Mouse (Mus musculus) Patski (cell line): ENCODE results near the gene Slc39a12. TPM values are rescaled to one million over a fixed set of nuclear protein-coding genes. Genes with fewer than 3 reads are reported as not detected.

ENCODE experiments used
- ATAC-seq: fragments of 100-300 bp; one replicate; pipeline ENCODE4 v1.8.0; 2021
- CTCF ChIA-PET: fragments of 350-600 bp; sonication (Branson Sonifier 250); formaldehyde crosslinking; loops from one replicate; lab custom pipeline; 2022; ENCODE audit warnings: inconsistent platforms; lab: Charles Lee
- POLR2A ChIA-PET: fragments of 350-600 bp; sonication (Branson Sonifier 250); formaldehyde crosslinking; loops from one replicate; lab custom pipeline; 2022; ENCODE audit warnings: antibody characterized with exemption, inconsistent platforms; lab: Charles Lee
- DNase-seq: peaks from one replicate; pipeline ENCODE4 v3.0.0-alpha.2; 2011; ENCODE audit warnings: low read depth, low spot score
- H3K27me3 ChIP-seq: fragments of 371-371 bp; one replicate; pipeline ENCODE4 v1.5.1; 2021
- CTCF ChIP-seq: fragments of 100-300 bp; IDR thresholded peaks from one replicate; pipeline ENCODE4 v1.5.1; 2021
- in situ Hi-C: fragments of 300-500 bp; cut with MboI; formaldehyde crosslinking; loops from 3 replicates; pipeline ENCODE4 v1.11.1; 2018; ENCODE audit warnings: low pct_unique_long_range_greater_than_20kb, mixed read lengths
- polyA plus RNA-seq: library from polyadenylated mRNA; unstranded; gene quantifications from one replicate; pipeline ENCODE4 v1.2.3, GENCODE M21; 2021

Gene Slc39a12
- polyA plus RNA-seq, 1 experiment from 2014 or later: 0.05 TPM

DNA sequence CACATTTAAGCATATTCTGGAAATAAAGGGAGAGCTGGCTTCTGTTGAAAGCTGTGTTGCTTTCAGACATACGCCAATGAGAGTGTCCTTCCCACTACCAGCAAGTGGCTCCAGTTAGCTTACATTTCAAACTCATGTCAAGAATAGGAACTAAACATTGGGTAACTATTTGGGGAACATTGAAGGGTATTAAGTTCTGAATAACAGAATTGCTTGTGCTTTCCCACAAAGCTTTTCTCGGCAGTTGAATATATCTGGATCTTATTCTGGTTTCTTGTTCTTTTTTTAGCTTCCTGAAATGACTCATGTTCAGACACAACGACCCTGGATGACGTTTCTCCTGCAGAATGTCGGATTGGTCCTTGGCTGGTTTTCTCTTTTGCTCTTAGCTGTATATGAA, 106.0 kb downstream of the Slc39a12 start:
- POLR2A ChIA-PET: no interaction called here
- in situ Hi-C loops: no loop called here
- no peak for ATAC-seq
- no peak for DNase-seq
- TF ChIP-seq CTCF: no peak
- CTCF ChIA-PET: no interaction called here
- no peaks in the 10 kb centered on the region for H3K27me3 ChIP-seq

DNA sequence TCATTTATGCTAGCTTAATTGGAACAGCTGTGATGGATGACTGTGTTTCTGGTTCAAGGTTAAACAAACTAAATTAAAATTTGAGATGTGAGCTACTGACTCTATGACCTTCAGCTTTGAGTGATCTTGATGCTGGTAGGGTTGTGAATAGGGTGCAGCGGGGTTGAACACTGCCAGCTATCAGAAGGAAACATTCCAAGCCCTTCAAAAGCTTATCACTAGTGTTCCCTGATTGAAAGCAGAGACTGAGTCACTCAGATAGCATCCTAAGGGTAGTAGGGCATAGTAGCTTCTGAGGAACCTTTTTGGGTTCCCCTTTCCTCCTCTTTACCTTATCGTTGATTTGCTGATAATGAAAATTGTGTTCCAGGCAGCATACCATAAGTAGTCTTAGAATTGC, 108.0 kb downstream of the Slc39a12 start:
- DNase-seq: no peak
- no peak for TF ChIP-seq CTCF
- in situ Hi-C loops: no loop called here
- CTCF ChIA-PET: no interaction called here
- ATAC-seq: no peak
- no peaks in the 10 kb centered on the region for H3K27me3 ChIP-seq
- POLR2A ChIA-PET: no interaction called here

DNA sequence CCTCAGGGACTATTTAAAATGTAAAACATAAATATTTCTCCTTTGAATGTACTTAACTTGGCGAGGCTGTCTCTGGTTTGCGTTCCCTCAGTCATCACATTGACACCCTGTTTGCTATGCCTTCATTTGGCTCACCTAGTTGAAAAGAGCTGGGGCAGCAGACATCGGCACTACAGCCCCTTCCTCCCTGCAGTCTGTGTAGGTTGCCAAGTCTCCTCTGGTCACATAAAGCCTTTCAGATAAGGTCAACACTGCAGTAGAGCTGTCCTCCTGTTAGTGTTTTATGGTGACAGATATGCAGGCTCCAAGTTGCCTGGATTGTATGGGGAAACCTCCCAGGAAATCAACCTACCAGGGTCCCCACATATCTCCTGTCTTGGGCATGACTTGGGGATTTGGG, 114.4 kb downstream of the Slc39a12 start:
- TF ChIP-seq CTCF: no peak
- H3K27me3 ChIP-seq: no peaks in the 10 kb centered on the region
- CTCF ChIA-PET: no interaction called here
- in situ Hi-C loops: no loop called here
- DNase-seq (no peak), ATAC-seq (no peak)
- POLR2A ChIA-PET: no interaction called here

DNA sequence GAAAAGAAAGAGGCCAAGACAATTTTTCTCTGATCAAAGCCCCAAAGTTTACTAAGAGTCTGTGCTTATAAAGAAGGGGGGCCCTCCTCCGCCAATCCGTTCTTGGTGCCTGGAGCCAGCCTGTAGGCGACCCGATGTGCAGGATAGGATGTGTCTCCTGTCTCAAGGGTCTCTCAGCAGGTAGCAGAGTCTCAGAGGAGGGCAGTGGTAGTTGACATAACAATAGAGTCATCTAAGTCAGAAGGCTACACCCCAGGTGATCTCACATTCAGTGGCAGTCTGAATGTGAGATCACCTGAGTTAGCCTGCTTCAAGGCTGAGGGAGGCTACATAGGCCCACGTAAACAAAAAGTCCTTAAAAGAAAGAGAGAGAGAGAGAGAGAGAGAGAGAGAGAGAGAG, 130.1 kb downstream of the Slc39a12 start:
- ChIA-PET CTCF (no interaction called here), POLR2A (no interaction called here)
- in situ Hi-C loops: no loop called here
- no peak for TF ChIP-seq CTCF
- ATAC-seq (no peak), DNase-seq (no peak)
- no peaks in the 10 kb centered on the region for H3K27me3 ChIP-seq

DNA sequence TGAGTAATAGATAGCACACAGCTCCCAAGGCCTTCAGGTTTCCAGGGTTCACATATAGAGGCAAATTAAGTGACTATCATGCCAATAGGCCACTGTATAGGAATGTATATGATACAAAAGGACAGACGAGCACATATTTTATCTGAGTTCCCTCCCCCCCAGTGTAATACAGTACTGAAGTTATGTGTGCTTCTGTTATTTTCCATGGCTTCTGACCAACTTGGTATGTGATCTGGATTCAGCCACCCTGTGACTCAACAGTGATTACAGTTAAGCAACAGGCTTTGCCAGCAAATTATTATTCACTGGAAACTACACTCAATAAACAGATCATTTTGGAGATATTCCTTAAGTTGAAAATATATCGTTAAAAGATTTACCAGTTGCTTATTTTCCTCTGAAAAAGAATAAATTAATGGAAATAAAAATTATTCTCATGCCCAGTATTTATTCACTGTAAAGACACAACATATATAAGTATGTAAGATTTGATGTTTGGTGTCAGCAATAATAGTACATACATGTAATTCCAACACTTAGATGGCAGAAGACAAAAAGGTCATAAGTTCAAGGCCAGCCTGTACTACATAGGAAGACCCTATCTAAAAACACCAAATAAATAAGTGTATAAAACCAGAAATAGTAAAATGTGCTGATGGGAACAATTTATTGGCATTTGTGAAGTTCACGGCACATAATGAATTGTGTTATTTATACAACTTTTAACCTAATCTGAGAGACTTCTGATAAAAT, 146.4 kb downstream of the Slc39a12 start:
- ChIA-PET CTCF (no interaction called here), POLR2A (no interaction called here)
- no peak for TF ChIP-seq CTCF
- ATAC-seq: no peak
- H3K27me3 ChIP-seq: peaks cover 5% of the 10 kb centered on the region
- DNase-seq: no peak
- in situ Hi-C loops: no loop called here

DNA sequence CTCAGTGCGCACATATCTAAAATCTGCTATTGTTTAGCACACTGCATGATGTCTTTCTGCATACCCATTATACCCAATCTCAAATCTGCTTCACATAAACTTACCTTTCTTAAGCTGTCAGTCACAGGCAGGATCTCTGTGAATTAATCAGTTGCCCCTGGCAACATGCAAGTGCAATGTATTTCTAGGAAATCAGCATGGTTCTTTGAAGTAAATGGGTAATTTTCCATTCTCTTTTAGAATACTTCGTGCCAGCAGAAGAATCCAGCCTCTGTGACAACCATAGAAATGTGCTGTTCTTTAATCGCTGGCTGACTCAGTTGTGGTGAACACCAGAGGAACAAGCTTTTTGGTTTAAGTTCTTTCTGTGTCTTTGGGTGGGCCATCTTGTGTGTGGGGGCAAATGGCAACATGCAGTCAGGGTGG, 147.1 kb downstream of the Slc39a12 start:
- no peak for ATAC-seq
- in situ Hi-C loops: no loop called here
- DNase-seq: no peak
- TF ChIP-seq CTCF: no peak
- CTCF ChIA-PET: no interaction called here
- peaks cover 5% of the 10 kb centered on the region for H3K27me3 ChIP-seq
- POLR2A ChIA-PET: no interaction called here

DNA sequence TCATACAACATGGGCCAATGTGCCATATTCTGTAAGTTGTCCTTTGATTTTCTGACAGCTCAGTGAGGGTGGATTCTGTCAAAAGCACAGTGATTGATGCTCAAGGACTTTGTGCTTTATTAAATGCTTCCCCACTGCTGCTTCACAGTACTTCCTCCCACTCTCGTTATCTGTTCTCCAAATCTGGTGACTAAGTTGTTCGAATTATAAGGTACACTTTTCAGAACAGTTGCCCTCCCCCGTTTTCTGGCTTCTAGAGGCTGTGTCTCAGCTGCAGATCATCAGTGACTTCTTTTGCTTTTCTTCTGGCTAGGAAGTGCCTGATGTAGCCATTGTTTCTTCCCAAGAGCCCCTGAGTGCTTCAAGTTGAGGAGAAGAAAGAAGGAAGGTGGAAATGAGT, 149.7 kb downstream of the Slc39a12 start:
- in situ Hi-C loops: no loop called here
- TF ChIP-seq CTCF: no peak
- H3K27me3 ChIP-seq: peaks cover 8% of the 10 kb centered on the region
- POLR2A ChIA-PET: no interaction called here
- ATAC-seq: no peak
- DNase-seq: no peak
- CTCF ChIA-PET: no interaction called here

DNA sequence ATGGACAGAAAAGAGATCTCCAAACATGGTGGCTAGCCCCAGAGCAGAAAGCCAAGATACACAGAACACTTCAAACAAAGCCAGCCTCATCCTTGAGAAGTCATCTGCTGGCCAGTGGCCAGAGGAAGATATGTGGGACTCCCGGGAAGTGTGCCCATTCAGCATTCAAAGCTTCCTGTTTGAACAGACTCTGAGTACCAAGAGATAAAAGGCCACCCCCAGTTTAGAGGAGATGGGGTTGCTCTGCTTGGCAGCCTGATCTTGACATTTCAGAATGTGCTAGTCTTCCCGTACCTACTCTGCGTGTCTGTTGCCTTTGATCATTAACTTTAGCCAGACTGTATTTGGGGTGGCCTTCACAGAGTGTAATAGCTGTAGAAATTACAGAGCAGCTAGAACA, 155.2 kb downstream of the Slc39a12 start:
- CTCF ChIA-PET: no interaction called here
- in situ Hi-C loops: no loop called here
- POLR2A ChIA-PET: no interaction called here
- TF ChIP-seq CTCF: no peak
- ATAC-seq (no peak), DNase-seq (no peak)
- H3K27me3 ChIP-seq: peaks cover 8% of the 10 kb centered on the region

DNA sequence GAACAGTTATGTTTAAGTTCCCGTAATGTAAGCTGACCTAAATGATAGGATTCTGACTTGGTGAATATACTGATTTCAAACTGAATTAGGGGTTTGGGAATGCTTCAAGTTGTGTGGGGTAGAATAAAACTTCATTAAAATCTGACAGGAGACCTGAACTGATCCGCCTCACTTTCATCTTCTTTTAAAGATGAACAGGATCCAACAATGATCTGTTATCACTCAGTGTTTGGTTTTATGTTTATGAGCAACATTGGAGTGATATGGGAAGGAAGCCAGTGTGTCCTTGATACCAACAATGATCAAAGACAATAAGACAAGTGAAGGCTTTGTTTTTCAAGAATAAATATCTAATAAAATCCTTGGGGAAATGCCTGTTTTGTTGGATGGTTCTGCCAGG, 155.7 kb downstream of the Slc39a12 start:
- CTCF ChIA-PET: no interaction called here
- H3K27me3 ChIP-seq: peaks cover 7% of the 10 kb centered on the region
- POLR2A ChIA-PET: no interaction called here
- in situ Hi-C loops: no loop called here
- ATAC-seq (no peak), DNase-seq (no peak)
- TF ChIP-seq CTCF: no peak

Other genes with a start within 250 kb of the Slc39a12 start
- gene Tmem236, start 213.8 kb upstream of the Slc39a12 start, polyA plus RNA-seq: 0.03 TPM
- 0.05 TPM for gene Mrc1, start 158.9 kb upstream of the Slc39a12 start, polyA plus RNA-seq
- gene Cacnb2, start 214.8 kb downstream of the Slc39a12 start, polyA plus RNA-seq: 0.91 TPM